Mouse (Mus musculus) forebrain, embryonic 15.5 days (tissue): ENCODE measurements around the gene Prkn. TPM values are rescaled to one million over a fixed set of nuclear protein-coding genes. Genes with fewer than 3 reads are reported as not detected.

ENCODE experiments used
- ATAC-seq: fragments of 200-750 bp; cut with Nextera tagmentation; replicated peaks from 2 replicates; pipeline ENCODE4 v1.8.0; 2017; ENCODE audit warnings: mild to moderate bottlenecking, moderate TSS enrichment, moderate library complexity
- H3K27ac ChIP-seq: fragments of 300-500 bp; sonication (generic); replicated peaks from 2 replicates; pipeline ENCODE4 v1.5.1; 2015; ENCODE audit warnings: mild to moderate bottlenecking, inconsistent platforms
- H3K27me3 ChIP-seq: fragments of 300-500 bp; sonication (generic); 2 replicates; pipeline ENCODE4 v1.6.1; 2015; ENCODE audit warnings: inconsistent platforms
- H3K36me3 ChIP-seq: fragments of 300-500 bp; sonication (generic); 2 replicates; pipeline ENCODE4 v1.6.1; 2015; ENCODE audit warnings: mild to moderate bottlenecking, inconsistent platforms
- H3K4me1 ChIP-seq: fragments of 300-500 bp; sonication (generic); 2 replicates; pipeline ENCODE4 v1.6.1; 2015; ENCODE audit warnings: inconsistent platforms
- H3K4me2 ChIP-seq: fragments of 300-500 bp; sonication (generic); replicated peaks from 2 replicates; pipeline ENCODE4 v1.6.1; 2015; ENCODE audit warnings: mild to moderate bottlenecking, inconsistent platforms
- H3K4me3 ChIP-seq: fragments of 300-500 bp; sonication (generic); 2 replicates; pipeline ENCODE4 v1.5.1; 2015; ENCODE audit warnings: mild to moderate bottlenecking, inconsistent platforms
- H3K9ac ChIP-seq: fragments of 300-500 bp; sonication (generic); replicated peaks from 2 replicates; pipeline ENCODE4 v1.6.1; 2015; ENCODE audit warnings: mild to moderate bottlenecking, inconsistent platforms
- H3K9me3 ChIP-seq: fragments of 300-500 bp; sonication (generic); 2 replicates; pipeline ENCODE4 v1.6.1; 2016; ENCODE audit warnings: inconsistent platforms
- WGBS: fragments of 180-500 bp; shearing (Covaris S2); methylation state at CpG from one replicate; pipeline ENCODE4 v1.1.7; 2015; ENCODE audit warnings: mixed read lengths; 5-methylcytosine and 5-hydroxymethylcytosine counted together
- polyA plus RNA-seq: library from polyadenylated mRNA; unstranded; fragments of >200 nt; fragmentation: Nextera tagmentation; extraction: Ambion mirVana; gene quantifications from 2 replicates; pipeline ENCODE4 v1.2.1, GENCODE M21; 2015

Gene Prkn
- polyA plus RNA-seq, 1 experiment from 2014 or later, result 3.6 TPM

GRCm38 (mm10) chr17:11901731-11902130 is 1061.5 kb downstream of the Prkn start:
- Histone ChIP-seq H3K4me3 (no peak overlapping the region), H3K27ac (no peak overlapping the region), H3K27me3 (no peaks in the 10 kb centered on the region), H3K9ac (no peak overlapping the region), H3K9me3 (no peaks in the 10 kb centered on the region), H3K4me2 (no peak overlapping the region), H3K4me1 (0 out of 2 replicates have a peak, but pooled peaks cover 5% of the 10 kb centered on the region), H3K36me3 (no peaks in the 10 kb centered on the region)
- WGBS, result 73% methylated on average over 3 of the region's 3 CpGs
- ATAC-seq, result no peak

- ATAC-seq, result no peak; the same call in 1 of the 2 replicates
- no peak overlapping the region for H3K27ac ChIP-seq
- no peaks in the 10 kb centered on the region for H3K27me3 ChIP-seq
- no peaks in the 10 kb centered on the region for H3K9me3 ChIP-seq
- H3K4me2 ChIP-seq, result no peak overlapping the region
- 43% methylated on average over 6 of the region's 6 CpGs for whole genome bisulfite sequencing
- H3K4me3 ChIP-seq, result no peak overlapping the region
- H3K9ac ChIP-seq, result no peak overlapping the region
- H3K4me1 ChIP-seq, result 0 out of 2 replicates have a peak, but pooled peaks cover 5% of the 10 kb centered on the region
- no peaks in the 10 kb centered on the region for H3K36me3 ChIP-seq
Observed at GRCm38 (mm10) chr17:11903001-11903400, 1062.8 kb downstream of the Prkn start.

- 49% methylated on average over 8 of the region's 8 CpGs for WGBS
- Histone ChIP-seq H3K27ac (peak overlapping the region; percentile 13; the same call in 1 of the 2 replicates), H3K4me1 (peaks cover 29% of the 10 kb centered on the region), H3K27me3 (no peaks in the 10 kb centered on the region), H3K4me3 (no peak overlapping the region), H3K4me2 (no peak overlapping the region), H3K9me3 (no peaks in the 10 kb centered on the region), H3K9ac (no peak overlapping the region), H3K36me3 (no peaks in the 10 kb centered on the region)
- ATAC-seq, result peak; percentile 79
Observed at GRCm38 (mm10) chr17:11910668-11911398, 1070.6 kb downstream of the Prkn start.

- Histone ChIP-seq H3K4me3 (no peak overlapping the region), H3K4me2 (no peak overlapping the region), H3K36me3 (no peaks in the 10 kb centered on the region), H3K4me1 (peaks cover 29% of the 10 kb centered on the region), H3K9ac (no peak overlapping the region), H3K27ac (no peak overlapping the region), H3K9me3 (no peaks in the 10 kb centered on the region), H3K27me3 (no peaks in the 10 kb centered on the region)
- no peak for ATAC-seq
- WGBS, result 61% methylated on average over 4 of the region's 4 CpGs
Observed at GRCm38 (mm10) chr17:11912136-11912535, 1072.0 kb downstream of the Prkn start.

- H3K4me3 ChIP-seq, result peak overlapping the region; percentile 14
- peak overlapping the region; percentile 20; the same call in 1 of the 2 replicates for H3K27ac ChIP-seq
- peak; percentile 69 for ATAC-seq
- no peaks in the 10 kb centered on the region for H3K9me3 ChIP-seq
- no peaks in the 10 kb centered on the region for H3K27me3 ChIP-seq
- H3K36me3 ChIP-seq, result no peaks in the 10 kb centered on the region
- peaks cover 29% of the 10 kb centered on the region for H3K4me1 ChIP-seq
- H3K9ac ChIP-seq, result peak overlapping the region; percentile 2; the same call in 1 of the 2 replicates
- peak overlapping the region; percentile 39 for H3K4me2 ChIP-seq
- WGBS, result 1% methylated on average over 19 of the region's 19 CpGs
Observed at GRCm38 (mm10) chr17:11912872-11913365, 1072.7 kb downstream of the Prkn start.

- Histone ChIP-seq H3K9me3 (no peaks in the 10 kb centered on the region), H3K27me3 (no peaks in the 10 kb centered on the region), H3K9ac (no peak overlapping the region), H3K4me2 (peak overlapping the region; percentile 39), H3K4me3 (peak overlapping the region; percentile 4; the same call in 1 of the 2 replicates), H3K36me3 (no peaks in the 10 kb centered on the region), H3K27ac (no peak overlapping the region), H3K4me1 (peaks cover 31% of the 10 kb centered on the region)
- 13% methylated on average over 8 of the region's 8 CpGs for WGBS
- no peak for ATAC-seq
Observed at GRCm38 (mm10) chr17:11913620-11914019, 1073.4 kb downstream of the Prkn start.

- no peak for ATAC-seq
- Histone ChIP-seq H3K9ac (no peak overlapping the region), H3K36me3 (no peaks in the 10 kb centered on the region), H3K27me3 (no peaks in the 10 kb centered on the region), H3K9me3 (no peaks in the 10 kb centered on the region), H3K4me3 (no peak overlapping the region), H3K27ac (no peak overlapping the region), H3K4me2 (no peak overlapping the region), H3K4me1 (peaks cover 31% of the 10 kb centered on the region)
- WGBS, result 77% methylated on average over 5 of the region's 5 CpGs
Observed at GRCm38 (mm10) chr17:11914451-11914850, 1074.3 kb downstream of the Prkn start.

- H3K4me2 ChIP-seq, result no peak overlapping the region
- H3K9ac ChIP-seq, result no peak overlapping the region
- H3K27me3 ChIP-seq, result no peaks in the 10 kb centered on the region
- H3K36me3 ChIP-seq, result no peaks in the 10 kb centered on the region
- no peak overlapping the region for H3K4me3 ChIP-seq
- 50% methylated on average over 12 of the region's 12 CpGs for WGBS
- peaks cover 11% of the 10 kb centered on the region for H3K4me1 ChIP-seq
- no peak for ATAC-seq
- no peak overlapping the region for H3K27ac ChIP-seq
- H3K9me3 ChIP-seq, result no peaks in the 10 kb centered on the region
Observed at GRCm38 (mm10) chr17:11918123-11918801, 1078.1 kb downstream of the Prkn start.

GRCm38 (mm10) chr17:11919581-11919980 is 1079.4 kb downstream of the Prkn start:
- Histone ChIP-seq H3K4me3 (no peak overlapping the region), H3K27ac (no peak overlapping the region), H3K9me3 (no peaks in the 10 kb centered on the region), H3K27me3 (no peaks in the 10 kb centered on the region), H3K9ac (no peak overlapping the region), H3K4me2 (no peak overlapping the region), H3K4me1 (0 out of 2 replicates have a peak, but pooled peaks cover 2% of the 10 kb centered on the region), H3K36me3 (no peaks in the 10 kb centered on the region)
- no peak for ATAC-seq
- 94% methylated on average over 6 of the region's 6 CpGs for WGBS

GRCm38 (mm10) chr17:11921026-11921425 is 1080.8 kb downstream of the Prkn start:
- WGBS, result 69% methylated on average over 9 of the region's 9 CpGs
- H3K9me3 ChIP-seq, result no peaks in the 10 kb centered on the region
- H3K9ac ChIP-seq, result no peak overlapping the region
- no peak for ATAC-seq
- no peak overlapping the region for H3K4me2 ChIP-seq
- H3K27ac ChIP-seq, result no peak overlapping the region
- no peaks in the 10 kb centered on the region for H3K27me3 ChIP-seq
- H3K4me3 ChIP-seq, result no peak overlapping the region
- 0 out of 2 replicates have a peak, but pooled peaks cover 2% of the 10 kb centered on the region for H3K4me1 ChIP-seq
- H3K36me3 ChIP-seq, result no peaks in the 10 kb centered on the region

- Histone ChIP-seq H3K4me1 (peaks cover 13% of the 10 kb centered on the region), H3K9me3 (no peaks in the 10 kb centered on the region), H3K4me2 (no peak overlapping the region), H3K9ac (no peak overlapping the region), H3K27me3 (no peaks in the 10 kb centered on the region), H3K27ac (no peak overlapping the region), H3K36me3 (no peaks in the 10 kb centered on the region), H3K4me3 (no peak overlapping the region)
- WGBS, result 95% methylated on average over 9 of the region's 9 CpGs
- no peak for ATAC-seq
Observed at GRCm38 (mm10) chr17:11923989-11924388, 1083.8 kb downstream of the Prkn start.

- Histone ChIP-seq H3K4me1 (peaks cover 13% of the 10 kb centered on the region), H3K9ac (no peak overlapping the region), H3K27ac (peak overlapping the region; percentile 48; the same call in 1 of the 2 replicates), H3K4me2 (peak overlapping the region; percentile 0; the same call in 1 of the 2 replicates), H3K36me3 (no peaks in the 10 kb centered on the region), H3K9me3 (no peaks in the 10 kb centered on the region), H3K27me3 (no peaks in the 10 kb centered on the region), H3K4me3 (no peak overlapping the region)
- 2% methylated on average over 11 of the region's 11 CpGs for WGBS
- ATAC-seq, result peak; percentile 69; the same call in 1 of the 2 replicates
Observed at GRCm38 (mm10) chr17:11926865-11927386, 1086.7 kb downstream of the Prkn start.
